Mouse (Mus musculus) urinary bladder, postnatal 4 days (tissue): ENCODE results near the gene Arl14.
"Not testable (repeated sequence)": the region's sequence is repeated elsewhere in the genome, so short reads cannot be mapped to it uniquely, and the experiment has no call there.

Experiments
- DNase-seq, 2 experiments: peaks; one replicate each; pipeline ENCODE4 v3.0.0; 2021 to 2022; ENCODE audit warnings: low spot score in 2 of 2

The Arl14 gene

GRCm38 (mm10) chr3:69213465-69213864 lies 8.8 kb upstream of the Arl14 start:
- DNase-seq, result no peak

- no peak for DNase-seq
Measured at GRCm38 (mm10) chr3:69214566-69214965, 7.7 kb upstream of the Arl14 start.

DNA sequence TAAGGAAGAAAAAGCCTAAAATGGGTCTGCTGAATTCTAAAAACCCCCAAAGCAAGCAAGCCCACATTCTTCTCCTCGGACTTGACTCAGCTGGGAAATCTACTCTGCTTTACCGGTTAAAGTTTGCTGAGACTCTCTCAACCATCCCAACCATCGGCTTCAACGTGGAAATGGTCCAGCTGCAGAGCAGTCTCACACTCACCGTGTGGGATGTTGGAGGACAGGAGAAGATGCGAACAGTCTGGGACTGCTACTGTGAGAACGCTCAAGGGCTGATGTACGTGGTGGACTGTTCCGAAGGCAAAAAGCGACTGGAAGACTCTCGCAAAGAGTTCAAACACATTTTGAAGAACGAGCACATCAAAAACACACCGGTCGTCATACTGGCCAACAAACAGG lies 282 bp downstream of the Arl14 start:
- DNase-seq, result no peak

GRCm38 (mm10) chr3:69222987-69223386 lies 768 bp downstream of the Arl14 start:
- DNase-seq, result no peak

DNA sequence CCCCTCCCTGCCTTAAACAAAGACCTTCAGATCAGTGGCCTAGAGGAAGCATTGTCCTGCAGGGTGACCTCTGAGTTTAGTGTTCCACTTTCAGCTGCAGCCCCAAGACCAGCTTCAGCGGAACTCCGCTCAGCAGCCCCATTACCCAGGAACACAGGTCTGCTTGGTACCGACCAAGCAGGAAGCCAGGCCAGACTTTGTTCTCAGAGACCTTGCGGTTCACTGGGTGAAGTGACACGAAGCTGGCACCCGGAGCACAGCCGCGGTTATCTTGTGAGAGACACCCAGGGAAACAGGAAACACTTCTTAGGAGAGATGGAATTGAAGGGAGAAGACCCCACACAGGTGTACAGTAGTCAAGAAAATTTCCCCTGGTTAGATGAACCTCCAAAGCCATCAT lies 1.4 kb downstream of the Arl14 start:
- no peak for DNase-seq

- DNase-seq, result no peak
Measured at GRCm38 (mm10) chr3:69225019-69225418, 2.8 kb downstream of the Arl14 start.

GRCm38 (mm10) chr3:69226496-69226895 lies 4.3 kb downstream of the Arl14 start:
- no peak for DNase-seq

DNA sequence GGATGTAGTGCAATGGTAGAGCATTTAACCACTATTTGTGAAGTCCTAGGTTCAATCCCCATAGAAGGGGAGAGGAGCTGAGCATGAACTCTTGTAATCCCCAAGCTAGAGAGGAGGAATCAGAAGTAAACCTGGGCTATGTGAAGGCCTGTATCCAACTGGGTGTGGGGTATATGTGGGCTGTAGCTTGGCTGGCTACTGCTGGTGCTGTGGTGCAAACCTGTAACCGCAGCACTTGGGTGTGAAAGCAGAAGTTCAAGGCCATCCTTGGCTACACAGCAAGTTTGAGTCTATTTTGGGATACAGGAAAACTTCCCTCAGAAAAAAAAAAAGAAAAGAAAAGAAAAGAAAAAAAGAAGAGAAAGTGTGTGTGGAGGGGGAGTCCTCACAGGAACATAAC lies 5.8 kb downstream of the Arl14 start:
- no peak for DNase-seq

DNA sequence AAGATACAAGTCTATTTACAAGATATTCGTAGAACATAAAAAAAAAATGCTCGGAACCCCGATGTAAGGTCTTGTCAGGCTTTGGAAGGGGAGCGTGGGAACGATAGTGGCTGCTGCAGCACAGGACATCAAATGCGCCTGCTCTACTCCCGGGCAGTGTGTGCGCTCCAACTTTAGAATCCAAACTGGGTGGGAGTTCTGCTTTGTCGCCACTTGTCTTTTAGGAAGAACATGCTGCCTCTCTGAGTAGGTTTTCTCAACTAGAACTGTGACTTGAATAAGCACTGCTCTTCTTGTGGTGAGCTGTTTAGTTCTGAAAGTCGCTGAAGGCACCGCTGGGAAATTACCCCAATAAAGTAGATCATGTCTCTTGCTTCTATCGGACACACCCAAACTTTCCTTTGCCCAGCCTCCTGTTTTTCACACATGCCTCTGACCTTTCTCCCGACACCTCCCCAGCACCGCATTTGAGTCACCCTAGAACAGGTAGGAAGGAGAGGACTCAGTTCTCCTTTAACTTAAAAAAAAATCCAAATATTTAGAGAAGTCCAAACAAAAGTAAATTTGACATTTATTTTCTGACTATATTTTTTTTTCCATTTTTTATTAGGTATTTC lies 9.4 kb downstream of the Arl14 start:
- DNase-seq, result no peak

GRCm38 (mm10) chr3:69233552-69234189 lies 11.5 kb downstream of the Arl14 start:
- not testable (repeated sequence) for DNase-seq

DNA sequence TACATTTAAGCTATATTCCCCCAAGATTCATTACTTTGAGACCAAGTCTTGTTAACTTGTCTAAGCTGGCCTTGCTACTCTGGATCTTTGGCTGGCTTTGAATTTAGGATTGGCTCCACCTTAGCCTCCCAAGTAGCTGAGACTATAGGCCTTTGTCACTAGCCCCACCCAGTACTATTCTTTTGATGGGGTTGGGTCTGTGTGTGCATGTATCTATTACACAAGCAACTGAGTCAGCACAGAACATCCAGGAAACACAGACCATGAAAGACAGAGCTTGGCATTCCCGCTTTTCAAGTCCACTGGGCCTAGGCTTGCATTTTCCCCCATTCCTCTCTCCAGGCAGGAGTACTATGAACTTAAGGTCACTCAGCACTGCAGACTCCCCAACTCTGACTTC lies 12.3 kb downstream of the Arl14 start:
- DNase-seq, result no peak

- DNase-seq, result no peak
Measured at GRCm38 (mm10) chr3:69235806-69236205, 13.6 kb downstream of the Arl14 start.

- no peak for DNase-seq
Measured at GRCm38 (mm10) chr3:69236491-69236890, 14.3 kb downstream of the Arl14 start.

DNA sequence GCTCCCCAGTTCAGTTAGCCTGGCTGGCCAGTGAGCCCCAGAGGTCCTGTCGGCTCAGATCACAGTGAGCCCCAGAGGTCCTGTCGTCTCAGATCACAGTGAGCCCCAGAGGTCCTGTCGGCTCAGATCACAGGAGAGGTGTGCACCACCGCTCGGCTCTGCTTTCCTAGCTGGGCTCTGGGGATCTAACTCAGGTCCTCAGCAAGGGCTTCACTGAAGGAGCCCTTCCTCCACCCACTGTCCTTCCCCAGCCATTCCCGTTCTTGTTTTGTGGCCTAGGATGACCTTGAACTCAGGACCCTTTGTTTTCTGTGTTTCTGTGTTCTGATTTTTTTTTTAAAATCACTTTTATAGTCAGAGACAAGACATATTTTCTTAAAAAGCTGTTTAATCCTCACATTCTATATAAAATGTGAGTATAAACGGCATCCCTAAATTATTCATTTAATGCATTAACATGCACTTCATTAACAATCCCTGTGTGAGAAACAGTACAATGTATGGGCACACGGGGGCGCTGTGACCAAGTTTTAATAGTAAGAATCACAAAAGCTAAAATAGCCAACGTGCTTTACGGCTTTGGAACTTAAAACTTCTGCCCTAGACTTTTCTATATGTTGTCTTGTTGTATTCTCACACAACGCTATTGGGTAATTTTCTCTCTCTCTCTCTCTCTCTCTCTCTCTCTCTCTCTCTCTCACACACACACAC lies 16.1 kb downstream of the Arl14 start:
- DNase-seq, result peak in 1 of 2 experiments; percentile 66

DNA sequence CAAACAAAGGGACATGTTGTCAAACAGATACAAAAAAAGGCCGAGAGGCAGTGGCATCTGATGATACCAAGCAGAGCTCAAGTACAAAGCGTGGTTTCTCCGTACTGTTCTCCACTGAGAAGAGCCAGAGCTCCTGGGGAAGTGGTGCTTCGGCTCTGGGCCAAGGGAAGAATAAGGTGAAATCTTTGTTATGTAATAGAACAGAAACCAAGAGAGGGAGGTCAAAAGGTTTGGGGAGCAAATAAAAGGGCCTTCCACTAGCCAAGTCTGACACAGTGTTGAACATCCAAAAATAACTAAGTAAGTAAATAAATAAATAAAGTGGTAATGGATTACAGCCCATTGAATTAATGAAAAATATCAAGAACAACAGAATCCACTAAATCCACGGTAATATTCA lies 17.0 kb downstream of the Arl14 start:
- no peak for DNase-seq

- no peak for DNase-seq
Measured at GRCm38 (mm10) chr3:69241020-69241419, 18.8 kb downstream of the Arl14 start.

GRCm38 (mm10) chr3:69253096-69253866 lies 31.1 kb downstream of the Arl14 start:
- DNase-seq, result no peak

DNA sequence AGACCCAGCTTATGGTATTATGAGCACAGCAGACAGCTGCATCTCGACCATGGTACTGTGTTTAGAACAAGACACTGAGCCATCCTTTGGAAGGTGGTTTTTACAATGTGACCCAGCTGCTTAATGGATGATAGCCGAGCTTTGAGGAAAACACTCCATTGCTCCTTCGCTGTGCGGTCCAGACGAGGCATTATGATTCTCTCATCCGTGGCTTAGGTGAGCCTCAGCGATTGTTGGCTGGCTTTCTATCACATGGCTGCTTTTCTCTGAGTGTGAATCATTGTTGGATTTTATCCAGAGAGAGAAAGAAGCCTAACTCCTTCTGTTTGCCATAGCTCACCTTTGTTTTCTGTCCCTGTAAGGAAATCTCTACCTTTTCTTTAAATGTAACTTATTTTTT lies 32.5 kb downstream of the Arl14 start:
- no peak for DNase-seq

DNA sequence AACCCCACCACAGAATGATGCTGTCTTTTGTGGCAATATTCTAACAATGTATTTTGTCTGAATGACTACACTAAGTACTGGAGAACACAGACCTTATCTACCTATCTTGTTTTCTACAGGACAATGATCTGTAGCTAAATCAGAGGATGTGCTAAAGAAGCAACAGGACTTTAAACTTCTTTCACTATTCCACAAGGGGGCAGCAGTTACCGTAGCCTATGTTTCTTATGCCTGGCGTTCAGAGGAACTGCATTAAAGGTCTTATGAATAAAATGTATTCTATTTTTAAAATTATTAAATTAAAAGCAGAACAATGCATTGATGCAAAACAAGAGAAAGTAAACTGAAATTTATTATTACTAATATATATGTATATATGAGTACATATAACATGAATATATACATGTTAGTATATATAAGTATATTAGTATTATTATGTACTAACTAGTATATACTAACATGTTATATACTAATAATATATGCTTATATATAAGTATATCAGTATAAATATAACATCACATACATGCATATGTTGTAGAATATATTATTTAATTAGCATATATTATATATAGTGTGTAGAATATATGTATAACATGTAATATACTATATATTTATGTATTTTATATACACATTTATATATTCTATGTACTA lies 35.0 kb downstream of the Arl14 start:
- DNase-seq, result no peak

- DNase-seq, result no peak
Measured at GRCm38 (mm10) chr3:69263010-69263643, 40.9 kb downstream of the Arl14 start.

- not testable (repeated sequence) for DNase-seq
Measured at GRCm38 (mm10) chr3:69264299-69264698, 42.1 kb downstream of the Arl14 start.
